Mouse (Mus musculus) CH12.LX (cell line): ENCODE data around the gene Mmp7. TPM values are rescaled to one million over a fixed set of nuclear protein-coding genes. Genes with fewer than 3 reads are reported as not detected.

Experiments
- DNase-seq: peaks from one replicate; pipeline ENCODE4 v3.0.0-alpha.2; 2013; ENCODE audit errors: extremely low read depth
- H3K27ac ChIP-seq: 2 replicates; pipeline ENCODE4 v1.5.1; 2012; ENCODE audit warnings: low read depth, mild to moderate bottlenecking, control low read depth, moderate library complexity; ENCODE audit not compliant: insufficient read depth
- H3K27me3 ChIP-seq: replicated peaks from 2 replicates; pipeline ENCODE3; 2012; ENCODE audit warnings: inconsistent platforms
- H3K36me3 ChIP-seq, 2 experiments: replicated peaks in 1 of 2; 2 replicates each; pipeline versions ENCODE3 to v1.6.1; 2012; ENCODE audit warnings: inconsistent platforms in 1 of 2, low read length in 1 of 2, mild to moderate bottlenecking in 1 of 2, mixed read lengths in 1 of 2, moderate library complexity in 1 of 2; ENCODE audit not compliant: control insufficient read depth in 1 of 2, insufficient read depth in 1 of 2
- H3K4me1 ChIP-seq, 2 experiments: 2 replicates each; pipeline ENCODE4 v1.6.1; 2012; ENCODE audit warnings: inconsistent platforms in 1 of 2, moderate library complexity in 1 of 2; ENCODE audit not compliant: insufficient read depth in 2 of 2, control insufficient read depth in 1 of 2
- H3K4me2 ChIP-seq: 2 replicates; pipeline ENCODE4 v1.6.1; 2012; ENCODE audit warnings: low read depth, mild to moderate bottlenecking, control low read depth; ENCODE audit not compliant: poor library complexity, insufficient read depth, severe bottlenecking
- H3K4me3 ChIP-seq, 3 experiments: fragments of 150-350 bp in 1 of 3; sonication (generic) in 1 of 3; replicated peaks in 1 of 3; 2 replicates each; pipeline versions ENCODE3 to v1.5.1; 2011 to 2012; ENCODE audit warnings: low read depth in 2 of 3, low read length in 2 of 3, mild to moderate bottlenecking in 2 of 3, moderate library complexity in 2 of 3, control low read depth in 1 of 3, improper control_type of control experiment in 1 of 3, inconsistent platforms in 1 of 3, mixed read lengths in 1 of 3; ENCODE audit not compliant: poor library complexity in 1 of 3
- H3K79me2 ChIP-seq: replicated peaks from 2 replicates; pipeline ENCODE4 v1.6.1; 2012; ENCODE audit warnings: mild to moderate bottlenecking, moderate library complexity; ENCODE audit not compliant: control insufficient read depth, poor library complexity, insufficient read depth, severe bottlenecking; ENCODE audit errors: extremely low read depth
- H3K9ac ChIP-seq: 2 replicates; pipeline ENCODE4 v1.6.1; 2012; ENCODE audit warnings: low read depth, mild to moderate bottlenecking, control low read depth, moderate library complexity; ENCODE audit not compliant: insufficient read depth
- H3K9me3 ChIP-seq: replicated peaks from 2 replicates; pipeline ENCODE3; 2012; ENCODE audit warnings: low read length, inconsistent platforms, mixed read lengths
- BHLHE40 ChIP-seq: IDR thresholded peaks from 2 replicates; pipeline ENCODE4 v1.6.1; 2011; ENCODE audit warnings: mild to moderate bottlenecking, low read depth, low read length, improper control_type of control experiment
- CHD1 ChIP-seq: IDR thresholded peaks from 2 replicates; pipeline ENCODE4 v1.6.1; 2012; ENCODE audit warnings: low read depth, low read length, improper control_type of control experiment, inconsistent platforms
- CHD2 ChIP-seq: IDR thresholded peaks from 2 replicates; pipeline ENCODE4 v1.6.1; 2011; ENCODE audit warnings: low read length, improper control_type of control experiment
- E2F4 ChIP-seq: IDR thresholded peaks from 2 replicates; pipeline ENCODE4 v1.6.1; 2011; ENCODE audit warnings: low read depth, low read length, improper control_type of control experiment; ENCODE audit not compliant: insufficient replicate concordance
- HCFC1 ChIP-seq: IDR thresholded peaks from 2 replicates; pipeline ENCODE4 v1.6.1; 2012; ENCODE audit warnings: low read depth, mild to moderate bottlenecking, inconsistent platforms, low read length, improper control_type of control experiment
- IRF4 ChIP-seq: IDR thresholded peaks from 2 replicates; pipeline ENCODE4 v1.6.1; 2014; ENCODE audit warnings: low read depth, mild to moderate bottlenecking, inconsistent platforms, low read length, improper control_type of control experiment
- JUN ChIP-seq: IDR thresholded peaks from 2 replicates; pipeline ENCODE4 v1.6.1; 2011; ENCODE audit warnings: low read depth, mild to moderate bottlenecking, low read length, improper control_type of control experiment, moderate library complexity; ENCODE audit not compliant: insufficient read depth
- JUND ChIP-seq: conservative IDR thresholded peaks from 2 replicates; pipeline ENCODE4 v1.6.1; 2011; ENCODE audit warnings: low read depth, low read length, improper control_type of control experiment
- KAT2A ChIP-seq: IDR thresholded peaks from 2 replicates; pipeline ENCODE4 v1.6.1; 2012; ENCODE audit warnings: low read length, improper control_type of control experiment, inconsistent platforms; ENCODE audit not compliant: insufficient replicate concordance
- MAFK ChIP-seq: IDR thresholded peaks from 2 replicates; pipeline ENCODE4 v1.6.1; 2011; ENCODE audit warnings: low read length, improper control_type of control experiment; ENCODE audit not compliant: insufficient replicate concordance
- MAX ChIP-seq: IDR thresholded peaks from 2 replicates; pipeline ENCODE4 v1.6.1; 2011; ENCODE audit warnings: low read length, improper control_type of control experiment
- MAZ ChIP-seq: IDR thresholded peaks from 2 replicates; pipeline ENCODE4 v1.6.1; 2012; ENCODE audit warnings: low read depth, mild to moderate bottlenecking, inconsistent platforms, low read length, improper control_type of control experiment, moderate library complexity
- MEF2A ChIP-seq: IDR thresholded peaks from 2 replicates; pipeline ENCODE4 v1.6.1; 2014; ENCODE audit warnings: low read depth, mild to moderate bottlenecking, inconsistent platforms, low read length, improper control_type of control experiment, borderline replicate concordance
- MXI1 ChIP-seq: IDR thresholded peaks from 2 replicates; pipeline ENCODE4 v1.6.1; 2011; ENCODE audit warnings: mild to moderate bottlenecking, low read depth, low read length, improper control_type of control experiment
- MYC ChIP-seq: IDR thresholded peaks from 2 replicates; pipeline ENCODE4 v1.6.1; 2011; ENCODE audit warnings: low read depth, mild to moderate bottlenecking, improper control_type of control experiment, low read length
- NELFE ChIP-seq: IDR thresholded peaks from 2 replicates; pipeline ENCODE4 v1.6.1; 2011; ENCODE audit warnings: low read depth, low read length, improper control_type of control experiment
- PAX5 ChIP-seq: IDR thresholded peaks from 2 replicates; pipeline ENCODE4 v1.6.1; 2012; ENCODE audit warnings: low read length, inconsistent platforms, mixed read lengths
- POLR2A ChIP-seq: IDR thresholded peaks from 2 replicates; pipeline ENCODE4 v1.6.1; 2011; ENCODE audit warnings: low read depth, mild to moderate bottlenecking, improper control_type of control experiment, low read length
- POLR2AphosphoS2 ChIP-seq: IDR thresholded peaks from 2 replicates; pipeline ENCODE4 v1.6.1; 2011; ENCODE audit warnings: low read depth, low read length, improper control_type of control experiment
- RAD21 ChIP-seq: IDR thresholded peaks from 2 replicates; pipeline ENCODE4 v1.6.1; 2011; ENCODE audit warnings: low read depth, mild to moderate bottlenecking, low read length, improper control_type of control experiment, moderate library complexity
- RCOR1 ChIP-seq: conservative IDR thresholded peaks from 2 replicates; pipeline ENCODE4 v1.6.1; 2012; ENCODE audit warnings: low read depth, mild to moderate bottlenecking, inconsistent platforms, low read length, improper control_type of control experiment
- SIN3A ChIP-seq: IDR thresholded peaks from 2 replicates; pipeline ENCODE4 v1.6.1; 2012; ENCODE audit warnings: low read length, improper control_type of control experiment, inconsistent platforms
- SMC3 ChIP-seq: IDR thresholded peaks from 2 replicates; pipeline ENCODE4 v1.6.1; 2011; ENCODE audit warnings: low read depth, low read length, improper control_type of control experiment
- TBP ChIP-seq: conservative IDR thresholded peaks from 2 replicates; pipeline ENCODE4 v1.6.1; 2011; ENCODE audit warnings: low read depth, low read length, improper control_type of control experiment
- UBTF ChIP-seq: IDR thresholded peaks from 2 replicates; pipeline ENCODE4 v1.6.1; 2012; ENCODE audit warnings: low read depth, mild to moderate bottlenecking, inconsistent platforms, low read length, improper control_type of control experiment, moderate library complexity
- USF1 ChIP-seq: IDR thresholded peaks from 2 replicates; pipeline ENCODE4 v1.6.1; 2014; ENCODE audit warnings: low read depth, mild to moderate bottlenecking, inconsistent platforms, low read length, improper control_type of control experiment
- ZC3H11A ChIP-seq: IDR thresholded peaks from 2 replicates; pipeline ENCODE4 v1.6.1; 2012; ENCODE audit warnings: low read depth, mild to moderate bottlenecking, inconsistent platforms, low read length, improper control_type of control experiment
- ZKSCAN1 ChIP-seq: IDR thresholded peaks from 2 replicates; pipeline ENCODE4 v1.6.1; 2012; ENCODE audit warnings: low read depth, inconsistent platforms, low read length, improper control_type of control experiment, borderline replicate concordance
- ZMIZ1 ChIP-seq: IDR thresholded peaks from 2 replicates; pipeline ENCODE4 v1.6.1; 2012; ENCODE audit warnings: low read depth, mild to moderate bottlenecking, inconsistent platforms, low read length, improper control_type of control experiment
- ZNF384 ChIP-seq: IDR thresholded peaks from 2 replicates; pipeline ENCODE4 v1.6.1; 2012; ENCODE audit warnings: low read depth, low read length, improper control_type of control experiment, inconsistent platforms
- dilution Hi-C: fragments of 300-500 bp; cut with MboI; formaldehyde crosslinking; loops from 2 replicates; pipeline ENCODE4 v1.14.3; 2020; ENCODE audit warnings: low sequenced_read_pairs; ENCODE audit not compliant: extremely low pct_unique_long_range_greater_than_20kb, extremely low pct_ligation_motif_present
- in situ Hi-C: fragments of 300-500 bp; cut with MboI; formaldehyde crosslinking; loops from 3 replicates; pipeline ENCODE4 v1.14.3; 2019; ENCODE audit warnings: low sequenced_read_pairs, low pct_ligation_motif_present, low pct_unique_long_range_greater_than_20kb, mixed read lengths
- polyA plus RNA-seq: library from polyadenylated mRNA; unstranded; fragments of >175 nt; gene quantifications from 2 replicates; pipeline ENCODE4 v1.2.1, GENCODE M21; 2012; ENCODE audit warnings: low read depth; ENCODE audit not compliant: insufficient read length
- total RNA-seq, 2 experiments: library from RNA; depleted of rRNA; stranded (reverse); fragments of 300-350 nt in 1 of 2; fragments of >200 nt in 1 of 2; gene quantifications; 2 replicates each; pipeline ENCODE4 v1.2.3; 2012 to 2014

Gene Mmp7
- total and polyA plus RNA-seq, 3 experiments = not detected

GRCm38 (mm10) chr9:7711196-7711595, 19.3 kb downstream of the Mmp7 start:
- in situ Hi-C loops (no loop called here), dilution Hi-C loops (no loop called here)
- no peak overlapping the region for H3K9ac ChIP-seq
- no peak for DNase-seq
- no peaks in the 10 kb centered on the region for H3K9me3 ChIP-seq
- H3K27me3 ChIP-seq = no peaks in the 10 kb centered on the region
- no peak overlapping the region for H3K4me3 ChIP-seq
- H3K79me2 ChIP-seq = no peaks in the 10 kb centered on the region
- no peak overlapping the region for H3K4me2 ChIP-seq
- H3K27ac ChIP-seq = no peak overlapping the region
- no peaks in the 10 kb centered on the region for H3K36me3 ChIP-seq
- H3K4me1 ChIP-seq = peaks cover 7 to 25% of the 10 kb centered on the region in 2 experiments
- TF ChIP-seq ZMIZ1 (no peak), POLR2A (no peak), JUN (no peak), MAX (no peak), MEF2A (no peak), MAFK (no peak), RCOR1 (no peak), SMC3 (no peak), BHLHE40 (no peak)

- Histone ChIP-seq H3K79me2 (no peaks in the 10 kb centered on the region), H3K4me1 (peaks cover 4 to 15% of the 10 kb centered on the region in 2 experiments), H3K9ac (no peak overlapping the region), H3K36me3 (no peaks in the 10 kb centered on the region), H3K27ac (no peak overlapping the region), H3K4me2 (no peak overlapping the region), H3K9me3 (no peaks in the 10 kb centered on the region), H3K27me3 (no peaks in the 10 kb centered on the region), H3K4me3 (no peak overlapping the region)
- peak; percentile 67 for DNase-seq
- in situ Hi-C loops (no loop called here), dilution Hi-C loops (no loop called here)
- peak; percentile 34; the same call in 1 of the 2 replicates for TF ChIP-seq MYC
- TF ChIP-seq ZNF384 = peak; percentile 22; the same call in 1 of the 2 replicates
- no peak for TF ChIP-seq PAX5
- TF ChIP-seq KAT2A = no peak
- TF ChIP-seq JUN = no peak
- peak; percentile 90 for TF ChIP-seq ZC3H11A
- TF ChIP-seq SMC3 = peak; percentile 92
- no peak for TF ChIP-seq MAX
- 0 out of 2 replicates have a peak, but pooled peaks have one; percentile 40 for TF ChIP-seq E2F4
- TF ChIP-seq TBP = no peak
- TF ChIP-seq USF1 = no peak
- peak; percentile 52; the same call in 1 of the 2 replicates for TF ChIP-seq IRF4
- TF ChIP-seq HCFC1 = no peak
- TF ChIP-seq MAZ = no peak
- TF ChIP-seq ZKSCAN1 = no peak
- TF ChIP-seq CHD1 = no peak
- peak; percentile 45; the same call in 1 of the 2 replicates for TF ChIP-seq SIN3A
- 0 out of 2 replicates have a peak, but pooled peaks have one; percentile 20 for TF ChIP-seq JUND
- no peak for TF ChIP-seq RCOR1
- no peak for TF ChIP-seq CHD2
- TF ChIP-seq MAFK = no peak
- TF ChIP-seq NELFE = no peak
- no peak; the same call in 1 of the 2 replicates for TF ChIP-seq MXI1
- TF ChIP-seq ZMIZ1 = no peak
- TF ChIP-seq POLR2AphosphoS2 = no peak
- peak; percentile 91 for TF ChIP-seq RAD21
- no peak for TF ChIP-seq UBTF
- no peak for TF ChIP-seq BHLHE40
- no peak for TF ChIP-seq MEF2A
Observed at GRCm38 (mm10) chr9:7714062-7714907, 22.4 kb downstream of the Mmp7 start.
